Mouse (Mus musculus) lung, adult 18-20 months (tissue): Measurements from ENCODE around the gene Tom1l1.

Source experiments
- DNase-seq, 2 experiments: peaks; one replicate each; pipeline ENCODE4 v3.0.0; 2022; ENCODE audit warnings: mixed read lengths in 2 of 2

The Tom1l1 gene

GRCm38 (mm10) chr11:90666916-90667315 lies 21.2 kb downstream of the Tom1l1 start:
- DNase-seq = no peak

- no peak for DNase-seq
Observed at GRCm38 (mm10) chr11:90666144-90666757, 21.9 kb downstream of the Tom1l1 start.

- DNase-seq = peak; percentile 29 to 59
Observed at GRCm38 (mm10) chr11:90665161-90665560, 23.0 kb downstream of the Tom1l1 start.

- no peak for DNase-seq
Observed at GRCm38 (mm10) chr11:90664345-90664986, 23.7 kb downstream of the Tom1l1 start.

GRCm38 (mm10) chr11:90663618-90664297 lies 24.4 kb downstream of the Tom1l1 start:
- no peak for DNase-seq

- DNase-seq = no peak
Observed at GRCm38 (mm10) chr11:90663052-90663451, 25.1 kb downstream of the Tom1l1 start.

- no peak for DNase-seq
Observed at GRCm38 (mm10) chr11:90660662-90661061, 27.5 kb downstream of the Tom1l1 start.

- DNase-seq = peak; percentile 55 to 57
Observed at GRCm38 (mm10) chr11:90657527-90657926, 30.6 kb downstream of the Tom1l1 start.

- no peak for DNase-seq
Observed at GRCm38 (mm10) chr11:90652603-90653002, 35.6 kb downstream of the Tom1l1 start.

- no peak for DNase-seq
Observed at GRCm38 (mm10) chr11:90650231-90650885, 37.8 kb downstream of the Tom1l1 start.

- DNase-seq = no peak
Observed at GRCm38 (mm10) chr11:90649777-90650176, 38.4 kb downstream of the Tom1l1 start.

GRCm38 (mm10) chr11:90638312-90638830 lies 49.8 kb downstream of the Tom1l1 start:
- peak in 1 of 2 experiments; percentile 26 for DNase-seq

GRCm38 (mm10) chr11:90637440-90638311 lies 50.5 kb downstream of the Tom1l1 start, which contains the start of the genes Stxbp4 and Cox11:
Gene Stxbp4 (minus strand): TSS chr11:90638084.
Gene Cox11 (plus strand): TSS chr11:90638173.
- DNase-seq = peak; percentile 91 to 94

GRCm38 (mm10) chr11:90634661-90635060 lies 53.5 kb downstream of the Tom1l1 start:
- no peak for DNase-seq

- DNase-seq = no peak
Observed at GRCm38 (mm10) chr11:90632480-90632879, 55.7 kb downstream of the Tom1l1 start.

GRCm38 (mm10) chr11:90627751-90628150 lies 60.4 kb downstream of the Tom1l1 start:
- no peak for DNase-seq

GRCm38 (mm10) chr11:90625174-90625573 lies 63.0 kb downstream of the Tom1l1 start:
- no peak for DNase-seq

- DNase-seq = peak in 1 of 2 experiments; percentile 5
Observed at GRCm38 (mm10) chr11:90623477-90623876, 64.7 kb downstream of the Tom1l1 start.

- DNase-seq = no peak
Observed at GRCm38 (mm10) chr11:90622500-90622899, 65.7 kb downstream of the Tom1l1 start.

GRCm38 (mm10) chr11:90622044-90622443 lies 66.1 kb downstream of the Tom1l1 start:
- DNase-seq = no peak

GRCm38 (mm10) chr11:90616431-90616830 lies 71.7 kb downstream of the Tom1l1 start:
- no peak for DNase-seq

- DNase-seq = no peak
Observed at GRCm38 (mm10) chr11:90614743-90615142, 73.4 kb downstream of the Tom1l1 start.
